Mouse (Mus musculus) right cerebral cortex, adult 18-20 months (tissue): ENCODE data around the gene Hprt.
"Not testable (repeated sequence)": the region's sequence is repeated elsewhere in the genome, so short reads cannot be mapped to it uniquely, and the experiment has no call there.

ENCODE experiments used
- DNase-seq: peaks from one replicate; pipeline ENCODE4 v3.0.0; 2022; ENCODE audit warnings: mixed read lengths

The Hprt gene

DNA sequence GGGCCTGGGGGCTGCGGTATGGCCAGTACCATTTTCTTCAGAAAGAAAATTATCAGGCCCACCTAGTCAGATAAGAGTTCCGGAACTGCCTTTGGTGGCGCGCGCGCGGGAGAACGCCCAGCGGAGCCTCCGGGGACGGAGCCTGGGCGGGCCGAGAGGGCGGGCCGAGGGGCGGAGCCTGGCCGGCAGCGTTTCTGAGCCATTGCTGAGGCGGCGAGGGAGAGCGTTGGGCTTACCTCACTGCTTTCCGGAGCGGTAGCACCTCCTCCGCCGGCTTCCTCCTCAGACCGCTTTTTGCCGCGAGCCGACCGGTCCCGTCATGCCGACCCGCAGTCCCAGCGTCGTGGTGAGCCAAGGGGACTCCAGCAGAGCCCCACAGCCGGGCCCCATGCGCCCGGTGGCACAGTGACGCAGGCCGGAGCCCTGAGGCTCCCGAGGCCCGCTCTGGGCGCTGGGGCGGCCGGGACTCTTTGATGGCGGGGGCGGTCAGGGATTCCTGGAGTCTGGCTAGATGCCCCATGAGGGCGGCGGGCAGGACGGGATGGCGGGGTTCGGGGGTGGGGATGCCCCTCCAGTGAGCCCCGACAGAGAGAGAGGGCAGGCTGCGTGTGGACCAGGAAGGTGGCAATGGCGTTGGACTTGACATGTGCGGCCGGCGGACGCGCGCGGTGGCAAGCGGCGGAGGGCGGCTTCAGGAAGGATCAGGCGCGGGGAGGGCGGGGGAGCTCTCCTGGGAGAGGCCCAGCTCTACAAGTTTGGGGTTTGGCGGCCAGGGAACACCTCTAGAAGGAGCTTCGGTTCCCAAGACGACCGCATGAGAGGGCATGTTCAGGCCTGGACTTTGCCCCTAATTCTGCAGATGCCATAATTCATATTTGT, at the start of gene Hprt:
Gene Hprt (plus strand): TSS at position 233 of the 879 bp plus-strand sequence.
- peak; percentile 88 for DNase-seq

DNA sequence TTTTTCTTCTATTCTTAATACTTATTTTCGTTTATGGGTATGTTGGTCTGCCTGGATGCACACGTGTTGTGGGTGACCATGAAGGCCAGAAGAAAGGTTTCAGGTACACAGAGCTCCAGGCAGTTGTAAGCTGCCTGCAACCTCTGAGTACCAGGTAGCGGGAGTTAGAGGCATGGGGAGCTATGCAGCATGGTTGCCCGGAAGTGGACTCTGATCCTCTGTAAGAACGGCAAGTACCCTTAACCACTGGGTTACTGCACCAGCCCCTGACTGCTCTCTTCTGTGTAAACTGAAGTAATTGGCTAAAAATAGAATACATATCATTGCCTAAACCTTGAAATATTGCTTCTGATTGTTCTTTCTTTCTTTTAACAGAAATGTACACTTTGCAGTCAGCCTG, 42.4 kb upstream of the Hprt start:
- no peak for DNase-seq

DNA sequence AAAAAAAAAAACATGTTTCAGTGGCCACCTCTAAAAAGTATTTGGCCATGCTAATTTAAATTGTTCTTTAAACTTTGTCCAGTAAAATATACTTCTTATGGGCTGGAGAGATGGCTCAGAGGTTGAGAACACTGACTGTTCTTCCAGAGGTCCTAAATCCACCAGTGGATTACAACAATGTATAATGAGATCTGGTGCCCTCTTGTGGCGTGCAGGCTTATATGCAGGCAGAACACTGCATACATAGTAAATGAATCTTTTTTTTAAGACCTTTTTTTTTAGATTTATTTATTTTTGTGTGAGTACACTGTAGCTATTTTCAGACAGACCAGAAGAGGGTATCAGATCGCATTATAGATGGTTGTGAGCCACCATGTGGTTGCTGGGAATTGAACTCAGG, 38.2 kb upstream of the Hprt start:
- no peak for DNase-seq

DNA sequence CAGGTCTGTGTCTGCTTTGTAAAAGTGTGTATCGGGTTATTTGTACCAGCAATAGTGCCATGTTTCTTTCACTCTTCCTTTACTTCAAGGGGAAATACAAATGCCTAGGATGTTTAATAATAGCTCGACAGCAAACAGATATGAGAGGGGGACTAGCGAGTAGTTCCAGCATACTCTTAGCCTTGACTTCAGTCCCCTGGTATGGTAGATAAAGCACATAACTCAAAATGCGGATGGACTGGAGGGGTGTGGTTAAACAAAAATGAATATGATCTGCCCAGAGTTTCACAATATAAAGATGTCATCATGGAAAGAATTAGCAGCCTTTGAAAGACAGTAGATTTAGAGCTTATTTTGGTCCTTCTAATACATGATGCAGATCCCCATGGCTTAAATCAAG, 31.0 kb upstream of the Hprt start:
- no peak for DNase-seq

DNA sequence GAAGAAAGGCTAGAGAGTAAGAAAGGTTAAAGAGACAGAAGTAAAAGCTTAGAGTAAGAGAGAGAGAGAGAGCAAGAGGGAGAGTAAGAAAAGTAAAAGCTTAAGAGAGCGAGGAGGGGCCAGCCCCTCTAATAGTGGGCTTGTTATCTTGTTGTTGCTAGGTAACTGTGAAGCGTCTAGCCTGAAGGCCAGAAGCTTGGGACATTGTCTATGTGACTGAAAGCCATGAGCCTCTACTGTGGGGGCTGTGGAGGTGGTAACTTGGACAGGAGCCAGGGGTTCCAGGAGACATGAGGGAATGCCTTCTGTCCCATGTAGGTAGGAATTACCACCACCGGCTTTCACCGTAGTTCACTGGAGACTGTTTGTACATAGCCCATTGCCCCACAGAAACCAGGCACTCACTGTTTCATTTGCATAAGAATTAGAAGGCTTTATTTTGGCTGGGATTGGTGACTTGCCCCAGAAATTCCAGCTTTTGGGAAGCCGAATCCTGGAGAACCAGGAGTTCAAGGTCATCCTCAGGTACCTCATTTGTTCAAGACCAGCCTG, 26.3 kb upstream of the Hprt start:
- no peak for DNase-seq

DNA sequence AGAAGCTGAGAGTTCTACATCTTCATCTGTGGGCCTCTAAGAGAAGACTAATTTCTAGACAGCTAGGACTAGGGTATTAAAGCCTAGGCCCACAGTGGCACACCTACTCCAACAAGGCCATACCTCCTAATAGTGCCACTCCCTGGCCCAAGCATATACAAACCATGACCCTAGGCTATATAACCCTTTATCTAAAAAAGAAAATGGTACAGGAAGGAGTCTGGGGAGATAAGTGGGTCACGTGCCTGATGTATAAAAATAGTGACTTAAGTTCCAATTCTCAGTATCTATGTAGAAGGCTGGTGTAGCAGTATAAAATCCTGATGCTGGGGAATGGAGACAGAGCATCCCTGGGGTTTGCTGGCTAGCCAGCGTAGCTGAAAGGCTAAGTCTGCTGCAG, 22.8 kb upstream of the Hprt start:
- no peak for DNase-seq

DNA sequence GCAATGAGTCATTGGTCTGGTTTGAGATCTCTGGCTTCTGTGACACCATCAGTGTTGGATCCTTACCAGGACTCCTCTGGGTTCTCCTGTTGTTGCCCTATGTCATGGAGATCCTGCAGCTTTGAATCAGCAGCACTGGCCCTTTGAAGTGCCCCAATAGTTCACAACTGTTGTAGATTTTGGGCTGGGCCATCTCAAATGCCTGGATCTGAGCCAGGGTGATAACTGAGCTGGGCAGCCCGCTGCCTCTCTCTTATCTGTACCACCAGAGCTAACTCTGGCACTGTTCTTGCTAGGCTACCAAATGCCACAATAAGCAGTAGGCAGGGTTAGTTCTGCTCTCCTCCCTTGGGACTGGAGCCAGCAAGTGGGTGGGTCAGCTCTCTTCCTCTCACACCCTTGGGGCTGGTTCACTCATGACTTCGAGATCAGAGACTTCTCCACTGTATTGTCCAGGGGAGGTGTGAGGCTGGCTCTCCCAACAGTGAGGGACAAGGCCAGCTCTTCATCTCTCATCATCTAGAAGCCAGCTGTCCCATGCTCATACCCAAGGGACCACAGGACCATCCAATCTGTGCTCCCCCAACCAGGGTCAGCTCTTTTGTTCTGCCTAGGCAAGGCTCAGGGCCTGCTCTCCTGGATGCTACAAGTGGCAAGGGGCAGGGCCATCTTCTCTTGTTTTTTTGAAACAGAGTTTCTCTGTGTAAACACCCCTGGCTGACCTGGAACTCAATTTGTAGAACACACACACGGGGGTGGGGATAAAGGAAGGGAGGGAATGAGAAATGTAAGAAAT, 16.5 kb upstream of the Hprt start:
- DNase-seq: no peak

DNA sequence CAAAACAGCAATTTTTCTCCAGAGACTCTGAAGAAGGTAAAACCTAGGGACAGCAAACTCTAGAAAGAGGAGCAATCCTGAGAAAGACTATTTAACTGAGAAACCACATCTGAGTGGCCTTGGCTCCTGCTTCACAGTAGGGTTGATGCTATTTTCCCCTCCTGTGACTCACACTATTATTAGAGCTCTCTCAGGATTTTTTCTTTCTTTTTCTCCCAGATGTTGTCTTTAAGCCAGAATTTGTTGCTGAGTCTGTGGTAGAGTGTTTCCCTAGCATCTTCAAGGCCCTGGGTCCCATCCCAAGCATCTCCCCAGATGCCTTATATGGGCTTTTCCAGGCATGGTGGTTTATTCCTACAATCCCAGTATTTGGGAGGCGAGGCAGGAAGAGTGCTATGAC, 15.8 kb upstream of the Hprt start:
- DNase-seq: no peak

DNA sequence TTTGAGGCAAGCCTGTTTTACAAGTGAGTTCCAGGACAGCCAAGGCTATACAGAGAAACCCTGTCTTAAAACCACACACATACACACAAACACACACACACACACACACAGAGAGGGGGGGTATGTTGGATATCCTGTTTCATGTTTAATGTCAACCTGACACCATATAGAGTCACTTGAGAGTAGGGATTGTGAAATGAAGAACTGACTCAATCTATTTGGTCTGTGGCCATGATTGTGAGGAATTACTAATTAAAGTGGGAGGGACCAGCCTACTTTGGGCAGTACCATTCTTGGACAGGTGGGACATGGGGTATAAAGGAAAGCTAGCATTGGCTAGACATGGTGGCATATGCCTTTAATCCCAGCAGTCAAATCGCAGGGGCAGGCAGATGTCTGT, 15.3 kb upstream of the Hprt start:
- DNase-seq: no peak

DNA sequence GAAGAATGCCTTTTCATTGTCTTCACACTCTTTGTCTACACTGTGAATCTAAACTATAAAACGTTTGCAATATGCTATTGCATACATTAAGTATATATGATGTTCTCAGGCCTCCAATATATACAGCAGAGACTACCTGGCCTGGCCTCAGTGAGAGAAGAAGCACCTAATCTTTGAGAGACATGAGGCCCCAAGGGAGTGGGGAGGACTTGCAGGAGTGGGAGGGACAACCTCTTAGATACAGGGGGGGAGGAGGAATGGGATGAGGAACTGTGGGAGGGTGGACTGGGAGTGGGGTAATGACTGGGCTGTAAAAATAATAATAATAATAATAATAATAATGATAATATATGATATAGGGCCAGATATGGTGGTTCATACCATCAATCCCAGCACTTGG, 9.4 kb upstream of the Hprt start:
- DNase-seq: no peak

DNA sequence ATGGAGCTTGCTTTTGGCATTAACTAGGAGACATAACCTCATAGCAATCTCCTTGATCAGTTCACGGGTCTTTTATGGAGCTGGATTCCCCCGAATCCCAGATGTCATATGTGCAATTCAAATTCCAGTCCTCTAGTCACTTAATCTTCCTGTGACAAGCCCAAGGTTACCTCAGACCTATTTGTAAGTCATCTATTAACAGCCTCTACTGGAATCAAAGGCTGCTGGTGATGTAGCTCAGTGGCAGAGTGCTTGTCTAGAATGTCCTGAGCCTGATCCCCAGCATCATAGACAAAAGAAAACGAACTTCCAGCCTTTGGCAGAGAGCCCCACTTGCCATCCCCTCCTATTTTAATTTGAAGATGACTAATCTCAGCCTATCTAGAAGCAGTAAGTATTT, 6.6 kb upstream of the Hprt start:
- no peak for DNase-seq

DNA sequence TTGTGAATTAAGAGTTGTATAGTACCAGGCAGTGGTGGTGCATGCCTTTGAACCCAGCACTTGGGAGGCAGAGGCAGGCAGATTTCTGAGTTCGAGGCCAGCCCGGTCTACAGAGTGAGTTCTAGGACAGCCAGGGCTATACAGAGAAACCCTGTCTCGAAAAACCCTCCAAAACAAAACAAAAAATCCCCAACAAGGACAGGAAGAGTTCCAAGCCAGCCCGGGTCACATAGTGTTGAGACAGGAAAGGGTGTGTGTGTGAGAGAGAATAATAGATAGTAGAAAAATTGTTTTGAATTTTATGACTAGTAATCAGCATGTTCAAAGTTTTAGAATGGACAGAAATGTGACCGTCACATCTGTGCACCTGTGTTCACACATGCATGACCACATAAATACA, 6.8 kb downstream of the Hprt start:
- not testable (repeated sequence) for DNase-seq

DNA sequence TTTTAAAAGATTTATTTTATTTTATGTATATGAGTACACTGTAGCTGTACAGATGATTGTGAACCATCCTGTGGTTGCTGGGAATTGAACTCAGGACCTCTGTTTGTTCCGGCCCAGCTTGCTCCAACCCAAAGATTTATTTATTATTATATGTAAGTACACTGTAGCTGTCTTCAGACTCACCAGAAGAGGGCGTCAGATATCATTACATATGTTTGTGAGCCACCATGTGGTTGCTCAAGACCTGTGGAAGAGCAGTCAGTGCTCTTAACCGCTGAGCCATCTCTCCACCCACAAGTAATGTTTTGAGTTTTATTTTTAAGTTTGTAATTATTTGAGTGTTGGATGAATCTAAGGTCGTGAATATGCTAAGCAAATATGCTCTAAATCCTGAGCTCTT, 16.9 kb downstream of the Hprt start:
- DNase-seq: not testable (repeated sequence)

DNA sequence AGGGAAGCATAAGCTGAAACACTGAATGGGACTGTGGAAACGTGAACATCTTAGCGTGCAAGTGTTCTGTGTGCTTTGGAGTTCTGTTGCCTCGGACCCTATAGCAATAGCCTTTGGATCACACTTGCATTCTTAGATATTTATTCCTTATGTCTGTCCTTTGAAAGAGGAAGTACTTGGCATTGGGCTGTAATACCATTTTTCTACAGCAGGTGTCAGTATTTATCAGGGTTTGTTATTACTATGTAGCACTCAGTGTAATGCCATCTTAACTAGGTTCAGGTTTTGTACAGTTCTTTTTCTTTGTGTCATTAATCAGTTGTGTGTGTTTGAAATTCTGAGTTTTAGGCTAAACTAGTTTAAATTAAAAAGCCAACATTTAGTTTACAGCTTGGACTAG, 18.1 kb downstream of the Hprt start:
- DNase-seq: no peak

DNA sequence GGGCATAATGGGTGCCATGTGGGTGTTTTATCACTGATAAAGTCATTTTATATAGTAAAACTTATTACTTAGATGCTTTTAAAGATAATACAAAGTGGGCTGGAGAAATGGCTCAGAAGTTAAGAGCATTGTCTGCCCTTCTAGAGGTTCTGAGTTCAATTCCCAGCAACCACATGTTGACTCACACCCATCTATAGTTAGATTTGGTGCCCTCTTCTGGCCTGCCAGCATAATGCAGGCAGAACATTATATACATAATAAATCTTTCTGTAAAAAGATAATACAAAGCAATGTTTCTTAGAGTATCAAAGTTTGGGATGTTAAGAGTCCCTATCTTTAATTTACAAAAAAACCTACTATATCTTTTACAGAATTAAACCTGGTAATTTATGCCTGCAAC, 27.6 kb downstream of the Hprt start:
- no peak for DNase-seq

DNA sequence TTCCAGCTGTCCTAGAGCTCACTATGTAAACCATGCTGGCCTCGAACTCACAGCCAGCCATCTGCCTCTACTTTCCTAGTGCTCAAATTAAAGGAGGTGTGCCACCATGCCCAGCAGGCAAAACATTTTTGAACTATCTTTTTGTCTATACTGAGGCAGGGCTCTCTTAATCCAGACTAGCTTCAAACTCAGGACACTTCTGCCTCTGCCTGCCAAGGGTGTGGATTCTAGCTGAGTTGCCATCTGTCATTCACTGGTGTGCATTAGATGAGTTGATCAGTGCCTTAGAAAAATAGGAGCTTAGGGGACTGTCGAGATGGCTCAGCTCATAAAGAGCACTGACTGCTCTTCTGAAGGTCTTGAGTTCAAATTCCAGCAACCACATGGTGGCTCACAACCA, 35.1 kb downstream of the Hprt start:
- DNase-seq: no peak

DNA sequence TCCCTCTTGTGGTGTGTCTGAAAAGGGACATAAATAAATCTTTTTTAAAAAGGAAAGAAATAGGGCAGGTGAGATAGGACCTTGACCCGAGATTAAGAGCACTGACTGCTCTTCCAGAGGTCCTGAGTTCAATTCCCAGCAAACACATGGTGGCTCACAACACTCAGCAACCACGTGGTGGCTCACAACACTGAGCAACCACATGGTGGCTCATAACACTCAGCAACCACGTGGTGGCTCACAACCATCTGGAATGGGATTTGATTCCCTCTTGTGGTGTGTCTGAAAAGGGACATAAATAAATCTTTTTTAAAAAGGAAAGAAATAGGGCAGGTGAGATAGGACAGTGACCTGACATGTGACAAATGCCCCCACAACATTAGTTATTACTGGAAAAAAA, 36.3 kb downstream of the Hprt start:
- DNase-seq: not testable (repeated sequence)

DNA sequence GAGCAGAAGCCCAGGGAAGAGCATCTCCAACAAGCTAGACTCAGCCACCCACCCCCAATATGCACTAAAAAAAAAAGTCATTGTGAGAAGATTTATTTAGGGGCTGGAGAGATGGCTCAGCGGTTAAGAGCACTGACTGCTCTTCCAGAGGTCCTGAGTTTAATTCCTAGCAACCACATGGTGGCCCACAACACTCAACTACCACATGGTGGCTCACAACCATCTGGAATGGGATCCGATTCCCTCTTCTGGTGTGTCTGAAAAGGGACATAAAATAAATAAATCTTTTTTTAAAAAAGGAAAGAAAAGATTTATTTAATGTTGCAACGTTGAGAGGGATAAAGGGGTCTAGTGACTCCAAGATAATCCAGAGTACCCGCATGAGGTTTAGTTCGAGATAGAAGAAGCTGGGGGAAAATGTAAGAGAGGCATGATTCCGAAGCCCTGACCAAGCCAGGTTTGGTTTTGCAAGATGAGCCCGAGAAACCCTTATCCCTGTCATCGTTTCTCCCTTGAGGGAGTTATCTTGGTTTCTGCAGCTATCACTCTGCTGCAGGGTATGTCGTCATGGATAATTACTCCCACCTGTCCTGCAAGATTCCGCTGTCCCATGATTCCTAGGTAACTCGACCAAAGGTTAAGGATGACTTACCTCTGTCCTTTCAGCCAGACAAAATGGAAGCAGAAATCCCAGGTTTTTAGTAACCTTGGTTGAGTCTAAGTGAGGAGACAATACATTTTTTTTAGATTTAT, 37.7 kb downstream of the Hprt start:
- DNase-seq: no peak

DNA sequence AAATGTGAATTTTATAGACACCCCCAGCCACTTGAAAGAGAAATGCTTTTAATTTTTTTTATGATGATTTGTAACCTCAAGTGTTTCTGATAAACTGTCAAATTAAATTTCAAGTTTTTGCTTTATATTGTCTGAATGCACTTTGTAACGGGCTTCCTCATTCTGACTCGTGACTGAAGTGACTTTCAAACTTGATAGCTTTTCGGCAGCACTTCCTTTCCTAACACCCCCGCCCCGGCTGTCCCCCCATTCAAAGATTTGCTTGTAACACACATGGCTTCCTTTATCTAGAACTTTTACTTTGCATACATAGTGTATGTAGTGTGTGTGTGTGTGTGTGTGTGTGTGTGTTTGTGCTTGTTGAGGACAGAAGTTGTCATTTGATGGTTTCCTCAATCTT, 41.6 kb downstream of the Hprt start:
- no peak for DNase-seq

DNA sequence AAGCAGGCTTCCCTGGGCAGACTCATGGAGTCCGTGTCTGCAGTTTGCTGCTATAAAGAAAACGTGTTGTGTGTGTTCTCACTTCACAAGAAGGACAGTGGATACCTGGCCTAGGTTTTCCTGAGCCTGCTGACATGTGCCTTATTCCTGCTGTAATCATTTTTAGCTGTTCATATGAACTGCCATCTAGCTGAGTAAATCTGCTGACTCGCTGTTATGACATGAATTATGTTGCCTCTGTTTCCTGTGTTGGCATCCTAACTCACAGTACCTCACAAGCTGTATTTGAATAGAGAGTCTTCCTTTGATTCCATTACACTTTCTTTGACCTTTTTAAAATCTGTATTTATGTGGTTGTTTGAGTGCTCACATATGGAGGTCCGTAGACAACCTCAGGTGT, 50.3 kb downstream of the Hprt start:
- DNase-seq: no peak

DNA sequence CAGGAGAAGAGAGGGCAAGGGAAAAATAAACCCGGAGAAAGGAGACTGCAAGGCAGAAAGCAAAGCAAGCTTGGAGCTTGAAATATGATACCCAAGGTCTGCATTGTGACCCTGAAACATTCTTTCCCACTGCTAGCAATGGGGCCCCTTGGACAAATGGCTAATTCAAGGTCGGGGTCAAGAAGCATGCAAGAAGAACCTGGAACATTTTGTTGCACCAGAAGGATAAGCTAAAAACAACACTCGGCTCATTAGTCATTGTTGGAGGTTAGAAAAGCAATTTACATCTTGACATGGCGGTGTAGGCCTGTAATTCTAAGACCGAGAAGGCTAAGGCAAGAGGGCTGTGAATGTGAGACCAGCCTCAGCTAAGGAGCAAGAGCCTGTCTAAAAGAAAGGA, 51.7 kb downstream of the Hprt start:
- no peak for DNase-seq

DNA sequence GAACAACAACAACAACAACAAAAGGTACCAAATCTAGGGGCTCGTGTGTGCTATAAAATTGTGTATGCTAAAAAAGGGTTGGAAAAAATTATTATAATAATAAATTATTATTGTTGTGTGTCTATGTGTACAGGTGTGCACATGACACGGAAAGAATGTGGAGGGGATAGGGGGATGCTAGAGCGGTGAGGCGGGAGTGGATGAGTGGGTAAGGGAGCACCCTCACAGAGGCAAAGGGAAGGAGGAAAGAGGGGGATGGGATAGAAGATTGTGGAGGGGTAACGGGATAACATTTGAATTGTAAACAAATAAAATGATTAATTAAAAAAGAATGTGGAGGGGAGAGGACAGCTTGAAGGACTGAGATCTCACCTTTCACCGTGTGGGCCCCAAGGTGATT, 52.2 kb downstream of the Hprt start:
- DNase-seq: no peak

DNA sequence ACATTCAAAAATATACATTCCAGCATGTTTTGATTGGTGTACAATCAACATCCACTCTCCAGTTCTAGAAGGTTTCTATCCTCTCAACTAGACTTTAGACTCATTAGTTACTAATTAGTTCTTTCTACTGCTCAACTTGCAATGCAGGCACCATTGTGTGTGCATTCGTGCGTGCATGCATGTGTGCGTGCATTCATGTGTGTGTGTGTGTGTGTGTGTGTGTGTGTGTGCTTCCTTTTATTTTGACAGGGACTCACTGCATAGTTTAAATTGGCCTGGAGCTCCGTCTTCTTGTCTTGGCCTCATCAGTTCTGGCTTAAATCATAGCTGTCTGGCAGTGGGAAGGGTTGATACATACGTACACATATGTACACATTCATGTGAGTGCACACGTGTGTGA, 53.1 kb downstream of the Hprt start:
- DNase-seq: no peak
